Mouse (Mus musculus): Measurements from ENCODE around the gene Il11ra1. TPM values are rescaled to one million over a fixed set of nuclear protein-coding genes. Genes with fewer than 3 reads are reported as not detected.

Gene Il11ra1
- polyA plus RNA-seq, 1 experiment from 2014 or later, result 73.7 TPM

DNA sequence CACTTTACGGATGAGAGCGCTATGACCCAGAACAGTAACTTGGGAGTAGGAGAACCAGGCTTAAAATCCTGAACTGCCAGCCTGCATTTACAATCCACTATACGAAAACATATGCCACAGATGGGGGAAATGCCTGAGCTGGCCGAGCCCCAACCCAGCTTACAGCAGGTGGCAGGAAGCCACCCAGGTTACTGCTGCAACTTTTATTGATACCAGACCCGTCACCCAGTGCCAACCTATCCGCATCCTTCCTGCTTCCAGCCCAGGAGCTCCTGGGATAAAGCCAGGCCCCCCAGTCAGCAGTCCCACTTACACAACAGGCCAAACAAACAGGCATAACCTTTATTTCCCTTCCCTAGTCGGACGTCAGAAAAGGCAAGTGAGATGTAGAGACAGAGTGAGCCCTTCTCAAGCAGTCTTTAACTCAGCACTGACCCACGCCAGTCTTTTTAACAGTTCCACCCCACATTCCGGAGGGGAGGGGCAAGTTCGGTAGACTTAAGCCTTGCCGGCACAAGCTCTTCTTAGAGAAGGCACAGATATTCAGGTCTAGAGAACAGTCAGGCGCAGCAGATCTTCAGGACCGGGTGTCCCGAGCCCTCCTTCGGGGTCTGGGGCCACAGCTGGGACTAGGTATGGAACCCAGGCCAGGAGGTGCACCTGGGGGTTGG lies 12.1 kb downstream of the Il11ra1 start:
- DNase-seq (ENCODE audit: low spot score) (no peak), ATAC-seq (ENCODE audit: low FRiP score, low TSS enrichment) (no peak)
- Histone ChIP-seq H3K36me3 (ENCODE audit: control insufficient read depth, insufficient read depth, low read length) (no peaks in the 10 kb centered on the region; the same call in 1 of the 2 replicates), H3K27me3 (ENCODE audit: control insufficient read depth, insufficient read depth, low read length) (no peaks in the 10 kb centered on the region), H3K9me3 (ENCODE audit: control insufficient read depth, low read length) (no peaks in the 10 kb centered on the region), H3K4me2 (replicated peaks; ENCODE audit: low read depth) (peak overlapping the region; percentile 86), H3K4me3 (ENCODE audit: low read depth, low read length) (peak overlapping the region; percentile 64), H3K9ac (ENCODE audit: low read length) (peak overlapping the region; percentile 85), H3K27ac (replicated peaks) (no peak overlapping the region), H3K4me1 (replicated peaks; ENCODE audit: control insufficient read depth, insufficient read depth) (peaks cover 8% of the 10 kb centered on the region)
- TF ChIP-seq CTCF (IDR thresholded peaks at IDR 0.05; ENCODE audit: low read depth) (no peak), EP300 (optimal IDR thresholded peaks at IDR 0.05) (no peak)
- WGBS, result 68% methylated on average over 16 of the region's 16 CpGs

DNA sequence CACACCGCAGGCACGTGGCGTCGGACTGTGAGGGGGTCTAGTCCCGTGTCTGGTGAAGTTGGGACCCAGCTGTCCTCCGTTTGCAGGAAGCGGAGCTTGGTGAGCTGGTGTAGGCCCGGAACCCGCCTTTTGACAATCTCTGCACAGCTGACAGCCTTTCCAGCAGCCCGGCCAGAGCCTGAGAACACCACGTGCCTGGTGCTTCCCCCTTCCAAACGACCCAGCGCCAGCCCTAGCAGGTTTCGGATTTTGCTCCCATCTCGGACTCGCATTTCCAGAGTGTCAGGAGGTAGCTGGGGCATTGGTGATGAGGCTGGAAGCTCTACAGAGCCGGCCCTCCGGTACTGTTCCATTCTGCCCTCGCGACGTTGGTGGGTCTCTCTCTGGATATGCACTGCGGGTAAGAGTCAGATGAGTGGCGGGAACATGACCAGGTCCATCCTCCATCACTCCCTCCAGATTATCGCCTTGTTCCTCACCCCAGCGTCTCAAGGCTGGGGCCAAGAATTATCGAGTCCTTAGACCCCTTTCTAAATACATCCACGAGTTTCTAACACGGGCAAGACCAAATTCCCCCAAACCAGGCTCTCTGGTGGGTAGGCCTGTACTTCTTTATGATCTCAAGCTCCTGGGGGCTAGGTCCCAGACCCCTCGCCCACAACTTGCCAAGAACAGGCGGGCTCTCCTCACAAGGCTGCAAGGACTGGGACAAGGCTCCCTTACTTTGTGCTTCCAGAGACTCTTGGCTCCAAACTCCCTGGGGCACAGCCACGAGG lies 12.8 kb downstream of the Il11ra1 start:
- ATAC-seq (ENCODE audit: low FRiP score, low TSS enrichment) (no peak; the same call in 1 of the 2 replicates), DNase-seq (ENCODE audit: low spot score) (no peak)
- Histone ChIP-seq H3K9ac (ENCODE audit: low read length) (peak overlapping the region; percentile 85), H3K4me2 (replicated peaks; ENCODE audit: low read depth) (peak overlapping the region; percentile 86), H3K36me3 (ENCODE audit: control insufficient read depth, insufficient read depth, low read length) (peaks cover 3% of the 10 kb centered on the region), H3K27ac (replicated peaks) (peak overlapping the region; percentile 26), H3K27me3 (ENCODE audit: control insufficient read depth, insufficient read depth, low read length) (no peaks in the 10 kb centered on the region), H3K9me3 (ENCODE audit: control insufficient read depth, low read length) (no peaks in the 10 kb centered on the region), H3K4me3 (ENCODE audit: low read depth, low read length) (peak overlapping the region; percentile 64), H3K4me1 (replicated peaks; ENCODE audit: control insufficient read depth, insufficient read depth) (peaks cover 8% of the 10 kb centered on the region)
- 33% methylated on average over 31 of the region's 31 CpGs for WGBS
- TF ChIP-seq CTCF (IDR thresholded peaks at IDR 0.05; ENCODE audit: low read depth) (no peak), EP300 (optimal IDR thresholded peaks at IDR 0.05) (no peak)

DNA sequence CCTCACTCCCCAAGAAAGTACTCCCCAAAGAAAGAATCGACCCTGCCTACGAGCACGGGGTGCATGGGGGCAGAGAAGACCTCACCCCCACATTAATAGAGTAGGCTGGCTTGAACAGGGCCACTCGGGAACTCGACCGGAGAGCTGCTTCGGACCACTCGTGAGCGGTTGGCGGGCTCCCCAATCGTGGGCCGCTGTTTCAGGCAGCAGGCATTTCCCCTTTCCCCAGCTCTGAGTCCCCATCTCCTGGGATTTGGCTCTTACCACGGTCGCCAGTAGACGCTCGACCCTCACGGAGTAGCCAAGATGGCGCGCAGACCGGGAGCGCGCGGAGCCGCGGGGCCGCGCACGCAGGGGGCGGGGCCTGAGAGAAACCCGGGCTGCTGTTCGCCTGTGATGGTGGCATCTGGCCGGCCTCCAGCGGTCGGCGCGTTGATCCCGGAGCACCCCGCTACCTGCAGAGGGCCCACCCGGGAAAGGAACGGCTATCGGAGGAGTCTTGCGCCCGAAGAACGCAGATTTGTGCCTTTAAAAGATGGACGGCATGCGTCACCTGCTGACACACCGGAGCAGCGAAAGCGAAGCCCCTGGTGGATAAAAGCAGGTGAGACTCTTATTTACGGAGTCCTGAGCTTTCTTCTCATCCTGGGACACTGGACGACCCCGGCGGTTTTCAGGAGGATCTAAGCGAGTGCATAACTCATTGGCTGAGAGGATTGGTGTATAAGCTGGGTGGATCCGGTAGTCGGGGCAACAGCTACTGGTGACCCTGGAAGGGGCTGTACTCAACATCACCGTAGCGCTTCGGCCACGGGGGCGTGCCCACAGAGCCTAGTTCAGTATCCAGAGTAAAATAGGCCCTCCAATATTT lies 13.6 kb downstream of the Il11ra1 start, which contains the start of gene Rpp25l:
Rpp25l (minus strand) TSS at position 338 of the 871 bp plus-strand sequence.
- Histone ChIP-seq H3K9me3 (ENCODE audit: control insufficient read depth, low read length) (no peaks in the 10 kb centered on the region), H3K4me2 (replicated peaks; ENCODE audit: low read depth) (peak within 1 kb of the TSS; percentile 86), H3K27me3 (ENCODE audit: control insufficient read depth, insufficient read depth, low read length) (no peaks in the 10 kb centered on the region), H3K9ac (ENCODE audit: low read length) (peak within 1 kb of the TSS; percentile 85), H3K27ac (replicated peaks) (peak within 1 kb of the TSS; percentile 26), H3K4me3 (ENCODE audit: low read depth, low read length) (peak within 1 kb of the TSS; percentile 64), H3K4me1 (replicated peaks; ENCODE audit: control insufficient read depth, insufficient read depth) (peaks cover 8% of the 10 kb centered on the region), H3K36me3 (ENCODE audit: control insufficient read depth, insufficient read depth, low read length) (peaks cover 3% of the 10 kb centered on the region)
- TF ChIP-seq EP300 (optimal IDR thresholded peaks at IDR 0.05) (no peak), CTCF (IDR thresholded peaks at IDR 0.05; ENCODE audit: low read depth) (peak; percentile 46)
- DNase-seq (ENCODE audit: low spot score) (peak; percentile 88), ATAC-seq (ENCODE audit: low FRiP score, low TSS enrichment) (peak; percentile 74)
- whole genome bisulfite sequencing, result under 1% methylated on average over 61 of the region's 61 CpGs

DNA sequence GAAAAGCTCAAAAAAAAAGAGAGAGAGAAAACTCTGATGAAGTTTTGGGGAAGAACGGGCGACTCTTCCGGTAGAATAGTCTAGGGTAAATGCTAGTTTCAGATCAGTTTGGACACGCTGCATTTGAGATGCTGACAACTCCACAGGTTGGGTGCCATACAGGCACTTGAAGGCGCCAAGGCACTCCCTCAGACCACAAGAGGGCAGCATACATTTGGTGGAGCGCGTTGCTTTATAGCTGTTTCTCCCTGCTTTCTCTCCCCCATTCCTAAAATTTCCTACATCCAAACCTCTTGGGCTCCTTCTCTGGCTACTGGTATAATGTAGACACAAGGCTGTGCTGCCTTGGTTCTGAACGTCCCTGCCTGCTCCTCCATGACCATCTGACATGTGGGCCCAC lies 14.5 kb downstream of the Il11ra1 start:
- Histone ChIP-seq H3K36me3 (ENCODE audit: control insufficient read depth, insufficient read depth, low read length) (peaks cover 10% of the 10 kb centered on the region), H3K4me2 (replicated peaks; ENCODE audit: low read depth) (peak overlapping the region; percentile 86), H3K9me3 (ENCODE audit: control insufficient read depth, low read length) (no peaks in the 10 kb centered on the region), H3K27ac (replicated peaks) (no peak overlapping the region), H3K9ac (ENCODE audit: low read length) (no peak overlapping the region), H3K4me3 (ENCODE audit: low read depth, low read length) (peak overlapping the region; percentile 64; the same call in 1 of the 2 replicates), H3K27me3 (ENCODE audit: control insufficient read depth, insufficient read depth, low read length) (no peaks in the 10 kb centered on the region), H3K4me1 (replicated peaks; ENCODE audit: control insufficient read depth, insufficient read depth) (peaks cover 8% of the 10 kb centered on the region)
- DNase-seq (ENCODE audit: low spot score) (peak; percentile 62), ATAC-seq (ENCODE audit: low FRiP score, low TSS enrichment) (0 out of 2 replicates have a peak, but pooled peaks have one; percentile 24)
- TF ChIP-seq EP300 (optimal IDR thresholded peaks at IDR 0.05) (no peak), CTCF (IDR thresholded peaks at IDR 0.05; ENCODE audit: low read depth) (peak; percentile 88)
- whole genome bisulfite sequencing, result 11% methylated on average over 8 of the region's 8 CpGs

DNA sequence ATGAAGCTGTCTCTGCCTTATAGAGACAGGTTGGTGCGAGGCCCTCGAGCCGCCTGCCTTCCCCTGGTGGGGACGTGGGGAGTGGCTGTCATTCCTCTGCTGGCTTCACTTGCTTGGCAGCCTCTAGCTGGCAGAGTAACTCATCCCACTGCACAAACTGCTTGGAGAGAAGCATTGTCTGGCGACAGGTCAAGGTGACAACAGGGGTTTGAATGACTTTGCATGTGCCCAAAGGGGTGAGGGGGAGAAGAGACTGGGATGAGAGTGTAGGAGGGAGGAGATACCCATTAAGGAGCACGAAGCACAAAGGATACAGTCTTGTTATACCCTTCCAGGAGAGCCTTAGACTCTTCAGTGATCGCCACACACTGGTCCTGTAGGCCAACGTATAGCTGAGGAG lies 15.3 kb downstream of the Il11ra1 start:
- Histone ChIP-seq H3K4me1 (replicated peaks; ENCODE audit: control insufficient read depth, insufficient read depth) (peaks cover 8% of the 10 kb centered on the region), H3K27me3 (ENCODE audit: control insufficient read depth, insufficient read depth, low read length) (no peaks in the 10 kb centered on the region), H3K9ac (ENCODE audit: low read length) (no peak overlapping the region), H3K36me3 (ENCODE audit: control insufficient read depth, insufficient read depth, low read length) (peaks cover 12% of the 10 kb centered on the region), H3K4me2 (replicated peaks; ENCODE audit: low read depth) (no peak overlapping the region), H3K4me3 (ENCODE audit: low read depth, low read length) (no peak overlapping the region), H3K9me3 (ENCODE audit: control insufficient read depth, low read length) (no peaks in the 10 kb centered on the region), H3K27ac (replicated peaks) (no peak overlapping the region)
- TF ChIP-seq EP300 (optimal IDR thresholded peaks at IDR 0.05) (no peak), CTCF (IDR thresholded peaks at IDR 0.05; ENCODE audit: low read depth) (peak; percentile 1; the same call in 1 of the 2 replicates)
- DNase-seq (ENCODE audit: low spot score) (no peak), ATAC-seq (ENCODE audit: low FRiP score, low TSS enrichment) (no peak)
- WGBS, result 77% methylated on average over 8 of the region's 8 CpGs
